Comparison of ENCODE assay signal across 25 mouse cellular contexts in the genomic region with DNA sequence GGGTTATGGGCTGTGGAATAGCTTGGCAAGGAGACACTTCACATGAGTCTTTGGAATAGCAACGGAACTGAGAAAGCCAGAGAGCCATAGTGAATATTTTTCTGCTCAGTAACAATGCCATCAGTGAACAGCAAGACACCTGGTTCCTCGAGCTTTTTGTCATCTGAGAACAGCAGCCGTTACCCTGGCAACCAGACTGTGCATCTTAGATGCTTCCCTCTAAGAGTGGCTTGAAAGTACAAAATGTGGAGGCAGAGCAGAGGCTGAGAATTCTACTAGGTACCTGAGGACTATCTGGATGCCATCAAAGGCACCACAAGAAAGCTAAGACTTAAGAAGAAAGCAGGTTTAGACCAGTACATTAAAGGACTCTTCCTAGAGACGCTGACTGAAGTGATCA. TPM values are rescaled to one million over a fixed set of nuclear protein-coding genes. Genes with fewer than 3 reads are reported as not detected.
DNase-seq lines count a peak whose midpoint lies in the region; ATAC-seq and TF ChIP-seq lines count a peak whose summit lies in the region.
"Had no signal": no experiment of that assay in that cellular context is flagged by ENCODE, and none has a peak within 500 bp of the region (broad histone marks: within the 10 kb centered on the region; RNA-seq: fewer than 3 reads in every experiment).

No protein-coding gene starts in this region.

- no peak for ATAC-seq in forebrain, embryonic 12.5 days (ENCODE audit: low FRiP score)
- ATAC-seq in liver, postnatal 0 days: no peak
- ATAC-seq: CD4-positive, CD25-positive, alpha-beta regulatory T cell, adult 4 months had no signal

- H3K9me3 ChIP-seq in forebrain, embryonic 12.5 days: no peaks in the 10 kb centered on the region
- no peaks in the 10 kb centered on the region for H3K9me3 ChIP-seq in forebrain, embryonic 10.5 days
- no peaks in the 10 kb centered on the region for H3K9me3 ChIP-seq in liver, postnatal 0 days (ENCODE audit: low read length)
- H3K9me3 ChIP-seq: embryonic facial prominence, embryonic 10.5 days; G1E; heart, embryonic 15.5 days; limb, embryonic 12.5 days; liver, embryonic 13.5 days; neural tube, embryonic 15.5 days; stomach, embryonic 15.5 days had no signal

- no peak for TF ChIP-seq EP300 in liver, postnatal 0 days (IDR thresholded peaks at IDR 0.05; ENCODE audit: low read depth)

- H3K27ac ChIP-seq in forebrain, embryonic 12.5 days: 0 out of 2 replicates have a peak overlapping the region, but pooled peaks have one; percentile 31
- no peak overlapping the region for H3K27ac ChIP-seq in forebrain, embryonic 10.5 days
- peak overlapping the region; percentile 19; the same call in 1 of the 2 replicates for H3K27ac ChIP-seq in left cerebral cortex, adult 2 months
- H3K27ac ChIP-seq in liver, postnatal 0 days (ENCODE audit: low read depth): no peak overlapping the region
- H3K27ac ChIP-seq: embryonic facial prominence, embryonic 10.5 days; heart, adult 2 months; heart, embryonic 15.5 days; limb, embryonic 12.5 days; liver, embryonic 13.5 days; neural tube, embryonic 15.5 days; stomach, embryonic 15.5 days had no signal

- 70% methylated on average over 4 of the region's 4 CpGs for WGBS in forebrain, embryonic 12.5 days
- WGBS in forebrain, embryonic 10.5 days: 76% methylated on average over 4 of the region's 4 CpGs
- WGBS in liver, postnatal 0 days (ENCODE audit: insufficient replicate concordance): 66% methylated on average over 4 of the region's 4 CpGs

- no peak overlapping the region for H3K4me3 ChIP-seq in forebrain, embryonic 12.5 days (replicated peaks)
- no peak overlapping the region for H3K4me3 ChIP-seq in forebrain, embryonic 10.5 days
- H3K4me3 ChIP-seq in left cerebral cortex, adult 2 months: peak overlapping the region; percentile 9; the same call in 1 of the 2 replicates
- H3K4me3 ChIP-seq in liver, postnatal 0 days (ENCODE audit: low read depth, low read length): no peak overlapping the region
- H3K4me3 ChIP-seq: embryonic facial prominence, embryonic 10.5 days; heart, adult 2 months; heart, embryonic 15.5 days; limb, embryonic 12.5 days; liver, embryonic 13.5 days; neural tube, embryonic 15.5 days; stomach, embryonic 15.5 days had no signal

- H3K4me2 ChIP-seq in forebrain, embryonic 12.5 days: no peak overlapping the region
- H3K4me2 ChIP-seq in liver, postnatal 0 days (ENCODE audit: low read depth, low read length): no peak overlapping the region
- H3K4me2 ChIP-seq: heart, embryonic 15.5 days; limb, embryonic 12.5 days; liver, embryonic 13.5 days; neural tube, embryonic 15.5 days; stomach, embryonic 15.5 days had no signal

- peaks cover 3% of the 10 kb centered on the region; the same call in 1 of the 2 replicates for H3K27me3 ChIP-seq in forebrain, embryonic 12.5 days
- peaks cover 79% of the 10 kb centered on the region for H3K27me3 ChIP-seq in forebrain, embryonic 10.5 days (ENCODE audit: poor library complexity, severe bottlenecking)
- no peaks in the 10 kb centered on the region for H3K27me3 ChIP-seq in liver, postnatal 0 days (ENCODE audit: insufficient read depth, low read length)
- H3K27me3 ChIP-seq: heart, embryonic 15.5 days; liver, embryonic 13.5 days; stomach, embryonic 15.5 days had no signal

- intact Hi-C loops in left cerebral cortex, adult 2 months (cut with DNase I): no loop called here

- H3K9ac ChIP-seq in forebrain, embryonic 12.5 days: no peak overlapping the region
- H3K9ac ChIP-seq in liver, postnatal 0 days (replicated peaks): no peak overlapping the region
- H3K9ac ChIP-seq: heart, embryonic 15.5 days; limb, embryonic 12.5 days; liver, embryonic 13.5 days; neural tube, embryonic 15.5 days; stomach, embryonic 15.5 days had no signal

- H3K4me1 ChIP-seq in forebrain, embryonic 12.5 days: no peaks in the 10 kb centered on the region
- H3K4me1 ChIP-seq in forebrain, embryonic 10.5 days: peaks cover 6% of the 10 kb centered on the region; the same call in 1 of the 2 replicates
- no peaks in the 10 kb centered on the region for H3K4me1 ChIP-seq in liver, postnatal 0 days (ENCODE audit: insufficient read depth)
- H3K4me1 ChIP-seq: heart, embryonic 15.5 days; limb, embryonic 12.5 days; liver, embryonic 13.5 days; neural tube, embryonic 15.5 days; stomach, embryonic 15.5 days had no signal

- no peak for DNase-seq in forebrain, embryonic 10.5 days (ENCODE audit: extremely low spot score, low spot score)
- DNase-seq in left cerebral cortex, adult 2 months (ENCODE audit: extremely low spot score in 1 of 2, low spot score in 2 of 2): peak in 1 of 2 experiments; percentile 30
- no peak for DNase-seq in left cerebral cortex, adult 18-20 months (ENCODE audit: low spot score in 2 of 2)
- peak; percentile 32 to 33 for DNase-seq in right cerebral cortex, postnatal 10 days (ENCODE audit: low spot score in 2 of 2)
- no peak for DNase-seq in right cerebral cortex, postnatal 14 days
- DNase-seq in testis, postnatal 10 days (ENCODE audit: low spot score): no peak
- no peak for DNase-seq in liver, postnatal 0 days
- DNase-seq: cerebellum, adult 11 months; cerebellum, postnatal 36 days; gastrocnemius, postnatal 14 days; heart, adult 2 months; kidney, adult 2 months; kidney, postnatal 25 days; liver, embryonic 13.5 days had no signal

- H3K36me3 ChIP-seq in forebrain, embryonic 12.5 days (replicated peaks): no peaks in the 10 kb centered on the region
- no peaks in the 10 kb centered on the region for H3K36me3 ChIP-seq in forebrain, embryonic 10.5 days (replicated peaks)
- no peaks in the 10 kb centered on the region for H3K36me3 ChIP-seq in liver, postnatal 0 days (replicated peaks; ENCODE audit: insufficient read depth, low read length)
- H3K36me3 ChIP-seq: embryonic facial prominence, embryonic 10.5 days; G1E; heart, embryonic 15.5 days; limb, embryonic 12.5 days; liver, embryonic 13.5 days; neural tube, embryonic 15.5 days; stomach, embryonic 15.5 days had no signal

- TF ChIP-seq CTCF in left cerebral cortex, adult 2 months (IDR thresholded peaks at IDR 0.05): no peak
- no peak for TF ChIP-seq CTCF in liver, postnatal 0 days (IDR thresholded peaks at IDR 0.05; ENCODE audit: low read depth)

RNA-seq across cellular contexts. Expression of a gene that starts 2.5 kb away (rescaled TPM):
- 9.2 and 9.5 TPM in 2 replicates for polyA plus RNA-seq in forebrain, embryonic 12.5 days (2016; fragmentation: Nextera tagmentation; extraction: Ambion mirVana)
- 4.5 TPM in 2 replicates for polyA plus RNA-seq in forebrain, embryonic 10.5 days (2016; fragmentation: Nextera tagmentation; extraction: Ambion mirVana)
- total RNA-seq in left cerebral cortex, adult 2 months (2021): 100 to 1,000 TPM; 435 to 470 TPM
- 100 to 1,000 TPM; 310 to 451 TPM for total RNA-seq in left cerebral cortex, adult 18-20 months (2021)
- polyA plus RNA-seq in liver, postnatal 0 days (2015; fragmentation: Nextera tagmentation; extraction: Ambion mirVana): 0.18 and 0.26 TPM in 2 replicates

RNA-seq across cellular contexts. Expression of a gene that starts 43.5 kb away (rescaled TPM):
- polyA plus RNA-seq in forebrain, embryonic 12.5 days (2016; fragmentation: Nextera tagmentation; extraction: Ambion mirVana): 5.0 and 5.3 TPM in 2 replicates
- 0.34 and 0.63 TPM in 2 replicates for polyA plus RNA-seq in forebrain, embryonic 10.5 days (2016; fragmentation: Nextera tagmentation; extraction: Ambion mirVana)
- 10 to 100 TPM; 13.8 to 16.0 TPM for total RNA-seq in left cerebral cortex, adult 2 months (2021)
- 10 to 100 TPM; 16.4 to 20.9 TPM for total RNA-seq in left cerebral cortex, adult 18-20 months (2021)
- not detected in 2 replicates for polyA plus RNA-seq in liver, postnatal 0 days (2015; fragmentation: Nextera tagmentation; extraction: Ambion mirVana)
- total RNA-seq: G1E; megakaryocyte progenitor cell, adult 5-6 weeks had no signal
- polyA plus RNA-seq: CD4-positive, CD25-positive, alpha-beta regulatory T cell, adult 4 months; G1E; kidney, adult 2 months; liver, embryonic 13.5 days; spleen, adult 2 months had no signal

RNA-seq across cellular contexts. Expression of a gene that starts 45.1 kb away (rescaled TPM):
- polyA plus RNA-seq in forebrain, embryonic 12.5 days (2016; fragmentation: Nextera tagmentation; extraction: Ambion mirVana): not detected in 2 replicates
- 0.12 and 0.16 TPM in 2 replicates for polyA plus RNA-seq in forebrain, embryonic 10.5 days (2016; fragmentation: Nextera tagmentation; extraction: Ambion mirVana)
- under 1 TPM in 1 of 2 experiments, not detected in 1; 0.89 TPM for total RNA-seq in left cerebral cortex, adult 2 months (2021)
- total RNA-seq in left cerebral cortex, adult 18-20 months (2021): not detected
- polyA plus RNA-seq in liver, postnatal 0 days (2015; fragmentation: Nextera tagmentation; extraction: Ambion mirVana): not detected in 2 replicates
- total RNA-seq: G1E; gastrocnemius, postnatal 14 days; heart, adult 2 months; layer of hippocampus, postnatal 14 days; megakaryocyte progenitor cell, adult 5-6 weeks had no signal
- polyA plus RNA-seq: CD4-positive, CD25-positive, alpha-beta regulatory T cell, adult 4 months; embryonic facial prominence, embryonic 10.5 days; G1E; heart, adult 2 months; heart, embryonic 15.5 days; kidney, adult 2 months; limb, embryonic 12.5 days; liver, embryonic 13.5 days; neural tube, embryonic 15.5 days; spleen, adult 2 months had no signal

Comparison
In these comparisons a context has a peak if more than half of its experiments do, and no peak if none do; other contexts are left out.
1. H3K27ac ChIP-seq: peak in forebrain, embryonic 12.5 days (single experiment) and left cerebral cortex, adult 2 months (single experiment); none in forebrain, embryonic 10.5 days (single experiment) and liver, postnatal 0 days (single experiment).
2. DNase-seq: peak in right cerebral cortex, postnatal 10 days (2 of 2); none in forebrain, embryonic 10.5 days (single experiment), left cerebral cortex, adult 18-20 months (0 of 2), right cerebral cortex, postnatal 14 days (single experiment), testis, postnatal 10 days (single experiment) and liver, postnatal 0 days (single experiment).